Mouse (Mus musculus) MEL-GATA-1-ER (cell line): ENCODE results near the gene Dusp22.

Experiments
- DNase-seq: peaks from one replicate; pipeline ENCODE4 v3.0.0-alpha.2; 2012; ENCODE audit warnings: low read depth; ENCODE audit errors: extremely low read depth

Gene Dusp22

GRCm38 (mm10) chr13:30669277-30669676 lies 9.5 kb downstream of the Dusp22 start:
- no peak for DNase-seq

DNA sequence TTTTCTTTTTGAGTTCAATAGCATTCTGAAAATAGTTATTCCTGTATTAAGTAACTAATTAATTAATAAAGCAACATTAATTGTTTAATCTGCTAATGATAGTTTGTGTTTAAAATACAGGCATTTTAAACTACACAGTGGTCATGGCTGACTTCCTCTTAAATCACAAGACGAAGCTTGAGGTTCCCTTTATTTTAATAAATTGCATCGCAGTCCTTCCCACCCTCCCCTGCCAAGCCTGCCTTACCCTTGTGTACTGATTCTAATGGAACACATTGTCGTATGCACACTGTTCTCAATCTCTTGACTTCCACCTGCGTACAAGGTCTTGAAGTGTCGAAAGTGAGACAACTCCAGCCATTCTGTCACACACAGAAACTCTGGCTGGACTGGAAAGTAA lies 14.1 kb downstream of the Dusp22 start:
- DNase-seq = no peak

DNA sequence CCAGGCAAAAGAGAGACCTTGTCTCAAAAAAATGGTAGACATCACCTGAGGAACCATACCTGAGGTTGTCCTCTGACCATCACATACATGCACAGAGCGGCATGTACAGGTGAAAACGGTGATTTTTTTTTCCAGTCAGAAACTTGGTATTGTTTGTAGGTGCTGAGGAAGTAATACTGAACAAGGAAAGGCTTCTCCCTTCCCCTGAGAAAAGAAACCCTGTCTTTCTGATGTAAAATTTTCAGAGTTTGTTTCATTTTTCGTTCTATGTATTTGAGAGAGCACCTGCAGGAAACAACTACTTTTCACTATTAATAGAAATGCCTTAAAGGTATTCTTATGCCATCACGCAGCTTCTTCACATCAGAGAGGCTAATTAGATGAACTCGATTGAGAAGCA lies 19.0 kb downstream of the Dusp22 start:
- no peak for DNase-seq

DNA sequence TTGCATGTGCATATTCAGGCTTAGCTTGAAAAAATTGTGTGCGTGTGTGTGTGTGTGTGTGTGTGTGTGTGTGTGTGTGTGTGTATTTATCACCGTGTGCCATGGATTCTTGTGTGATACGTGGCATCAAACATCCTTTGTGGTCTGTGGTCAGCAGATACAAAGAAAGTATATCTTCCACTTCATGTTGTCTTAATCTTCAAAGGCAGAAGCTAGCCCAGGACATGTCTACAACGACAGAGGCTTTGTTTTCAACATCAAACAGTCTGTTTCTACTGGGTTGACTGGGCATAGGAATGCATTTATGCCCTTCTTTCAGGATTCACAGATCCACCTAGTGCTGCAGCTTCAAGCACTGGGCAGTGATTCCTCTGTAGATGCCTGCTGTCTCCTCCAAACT lies 22.1 kb downstream of the Dusp22 start:
- DNase-seq = no peak

GRCm38 (mm10) chr13:30682328-30682727 lies 22.5 kb downstream of the Dusp22 start:
- no peak for DNase-seq

DNA sequence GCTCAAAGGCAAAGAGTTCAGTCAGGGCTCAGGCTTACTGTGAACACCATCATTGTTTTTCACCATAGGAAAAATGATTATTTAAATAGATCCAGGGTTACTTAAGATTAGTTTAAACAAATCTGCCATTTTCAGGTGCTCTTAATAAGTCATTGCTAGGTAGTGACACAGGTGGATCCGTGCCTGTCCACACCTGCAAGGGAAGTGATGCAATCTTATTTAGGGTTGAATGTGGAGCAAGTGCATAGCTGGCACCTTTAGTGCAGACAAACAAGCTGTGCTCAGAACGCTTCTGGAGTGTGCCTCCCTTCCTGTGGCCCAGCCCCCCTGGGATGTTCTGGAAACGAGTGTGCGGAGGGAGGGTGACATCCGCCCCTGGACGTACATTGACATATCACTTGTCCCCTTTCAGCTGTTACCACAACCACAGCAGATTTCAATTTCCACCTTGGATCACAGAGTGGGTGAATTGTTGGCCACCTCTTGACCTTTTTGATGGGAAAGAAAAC lies 24.9 kb downstream of the Dusp22 start:
- DNase-seq = no peak

- DNase-seq = no peak
Measured at GRCm38 (mm10) chr13:30685957-30686356, 26.2 kb downstream of the Dusp22 start.

GRCm38 (mm10) chr13:30688035-30688616 lies 28.3 kb downstream of the Dusp22 start:
- no peak for DNase-seq

GRCm38 (mm10) chr13:30689475-30689874 lies 29.7 kb downstream of the Dusp22 start:
- DNase-seq = no peak

DNA sequence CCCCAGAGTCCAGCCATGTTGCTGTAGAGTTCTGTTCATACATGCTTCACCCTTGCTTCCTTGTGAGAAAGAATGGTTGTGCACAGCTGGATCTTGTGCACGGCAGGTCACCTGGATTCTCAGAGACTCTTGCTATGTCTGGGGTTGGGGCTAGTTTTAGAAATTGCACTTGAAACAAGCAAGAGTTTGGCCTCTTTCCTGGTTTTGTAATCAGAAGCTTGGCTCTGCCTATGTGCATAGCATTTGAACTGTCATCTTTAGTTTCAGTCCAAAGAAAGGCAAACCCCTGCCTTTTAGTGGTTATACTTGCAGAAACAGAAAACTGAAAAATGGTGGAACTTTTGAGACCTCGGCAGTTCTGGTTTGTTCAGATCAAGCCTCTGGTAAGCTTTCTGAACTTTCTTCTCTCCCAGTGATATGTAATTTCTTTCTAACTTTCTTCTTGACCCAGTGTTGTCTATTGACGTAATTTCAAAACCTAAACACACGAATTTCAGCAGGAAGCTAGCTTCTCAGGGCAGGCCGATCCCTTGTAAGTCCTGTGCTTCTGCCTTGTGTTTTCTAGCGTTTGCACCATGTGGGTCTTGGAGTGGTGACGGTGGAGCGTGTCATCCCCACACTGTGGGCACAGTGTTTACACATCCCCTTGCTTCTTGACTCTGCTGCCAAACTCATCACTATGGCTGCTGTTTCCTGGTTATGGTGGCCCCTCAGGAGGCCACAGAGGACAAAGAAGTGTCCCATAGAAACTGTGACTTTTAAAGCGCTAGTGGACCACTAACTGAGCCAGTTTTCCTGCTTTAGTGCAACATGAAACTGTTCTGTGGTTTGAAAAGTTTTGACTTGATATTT lies 31.9 kb downstream of the Dusp22 start:
- no peak for DNase-seq

GRCm38 (mm10) chr13:30692644-30693385 lies 33.0 kb downstream of the Dusp22 start:
- no peak for DNase-seq

DNA sequence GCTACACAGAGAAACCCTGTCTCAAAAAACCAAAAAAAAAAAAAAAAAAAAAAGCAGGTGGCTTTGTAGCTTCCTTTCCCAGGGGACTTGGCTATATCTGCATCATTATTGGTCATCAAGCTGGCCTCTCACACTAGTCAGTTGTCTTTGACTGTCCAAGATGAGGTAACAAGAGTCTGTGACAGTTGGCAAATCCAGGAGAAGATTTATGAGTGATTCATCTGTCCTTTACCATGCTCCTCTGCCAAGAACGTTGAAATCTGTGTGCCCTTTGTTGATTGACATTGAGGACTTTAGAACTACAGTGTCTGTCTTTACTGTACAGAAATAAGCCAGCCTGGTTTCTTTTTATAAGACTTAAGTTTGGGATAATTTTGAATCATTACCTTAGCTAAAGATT lies 35.4 kb downstream of the Dusp22 start:
- no peak for DNase-seq

- DNase-seq = no peak
Measured at GRCm38 (mm10) chr13:30695890-30696289, 36.1 kb downstream of the Dusp22 start.

DNA sequence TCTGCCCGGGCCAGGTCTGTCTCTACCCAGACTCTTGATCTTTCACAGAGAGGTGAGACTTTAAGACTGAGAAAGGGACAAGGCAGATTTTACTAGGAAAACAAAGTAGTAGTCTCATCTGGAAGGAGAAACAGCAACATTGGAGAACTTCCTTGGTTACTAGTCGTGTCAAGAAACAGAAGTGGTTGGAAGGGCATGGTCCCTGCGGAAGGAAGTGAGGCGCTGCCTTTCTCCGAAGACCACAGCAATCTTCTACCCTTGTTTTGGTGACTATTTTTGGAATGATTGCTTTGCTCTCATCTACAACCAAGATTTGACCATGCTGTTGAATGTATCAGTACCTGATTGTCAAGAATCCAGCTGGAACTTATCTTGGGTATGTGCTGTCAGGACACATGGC lies 38.1 kb downstream of the Dusp22 start:
- no peak for DNase-seq

DNA sequence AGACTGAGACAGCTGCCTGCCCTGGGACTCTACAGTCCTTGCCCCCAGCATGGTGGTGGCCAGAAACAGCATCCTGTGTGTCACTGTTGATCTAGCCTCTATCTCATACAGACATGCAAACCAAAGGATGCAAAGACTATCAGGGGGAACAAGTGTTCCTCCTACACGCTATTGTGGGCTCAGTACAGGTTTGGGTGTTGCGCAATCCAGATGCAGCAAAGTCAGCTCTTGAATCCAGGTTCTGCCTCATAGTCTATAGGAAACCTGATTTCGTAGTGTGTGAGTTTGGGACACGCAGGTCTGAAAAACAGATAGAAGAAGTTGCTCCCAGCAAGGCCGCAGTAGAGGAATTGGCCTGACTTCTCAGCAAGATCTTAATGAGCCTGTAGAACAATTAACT lies 42.9 kb downstream of the Dusp22 start:
- DNase-seq = no peak

DNA sequence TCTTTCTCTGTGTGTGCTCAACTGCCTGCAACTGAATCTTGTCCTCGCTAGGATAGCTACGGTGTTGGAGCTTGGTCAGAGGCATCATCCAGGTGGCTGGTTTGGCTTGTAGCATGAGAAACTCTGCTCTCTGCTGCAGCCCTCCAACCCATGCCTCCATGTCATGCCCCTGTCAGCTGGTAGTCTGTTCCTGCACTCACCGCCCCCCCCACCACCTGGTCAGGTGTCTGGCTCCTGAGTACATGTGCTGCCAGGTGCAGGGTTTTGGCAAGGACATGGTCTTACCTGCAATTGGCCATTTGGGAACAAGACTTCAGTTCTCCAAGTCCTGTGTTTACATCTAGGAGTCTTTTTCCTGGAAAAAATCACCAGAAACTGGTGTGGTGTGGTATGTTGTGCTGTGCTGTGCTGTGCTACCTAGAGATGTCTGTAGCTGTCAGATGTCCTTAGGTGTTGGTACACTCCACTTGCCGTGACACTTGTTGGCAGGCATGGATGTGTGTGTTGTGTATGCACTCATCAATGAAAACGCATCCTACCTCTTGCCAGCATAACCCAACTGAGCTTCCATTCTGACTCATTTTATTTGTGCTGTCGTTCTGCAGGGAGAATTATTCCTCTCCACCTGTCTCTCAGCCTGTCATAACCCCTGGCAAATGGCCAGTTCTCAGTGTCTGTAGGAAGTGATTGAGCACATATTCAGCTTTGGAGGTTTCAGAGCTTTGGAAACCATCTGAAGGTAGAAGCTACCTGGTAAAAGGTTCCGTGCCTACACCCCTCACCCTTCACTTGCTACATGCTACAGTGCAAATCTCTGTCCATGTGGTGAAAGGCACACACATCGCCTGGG lies 44.7 kb downstream of the Dusp22 start:
- no peak for DNase-seq

GRCm38 (mm10) chr13:30711066-30711465 lies 51.3 kb downstream of the Dusp22 start:
- DNase-seq = no peak

GRCm38 (mm10) chr13:30711711-30712110 lies 51.9 kb downstream of the Dusp22 start:
- DNase-seq = no peak

DNA sequence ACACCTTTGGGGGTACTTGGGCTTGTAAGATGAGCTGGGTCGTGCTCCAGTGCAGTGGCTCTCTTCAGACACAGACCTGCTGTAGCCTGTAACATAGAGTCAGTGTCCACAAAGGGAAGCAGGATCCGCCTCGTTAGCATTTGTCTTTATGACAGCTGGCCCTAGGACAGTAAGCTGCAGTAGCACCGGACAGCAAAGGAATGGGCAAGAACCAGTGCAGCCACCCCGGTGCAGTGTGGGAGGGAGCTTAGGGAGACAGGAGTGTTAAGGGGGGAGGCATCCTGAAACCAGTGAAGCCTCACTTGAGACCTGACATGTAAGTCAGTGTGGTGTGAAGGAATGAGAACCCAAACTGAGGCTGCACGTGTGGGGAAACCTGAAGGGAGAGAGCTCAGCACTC lies 52.5 kb downstream of the Dusp22 start:
- no peak for DNase-seq

- no peak for DNase-seq
Measured at GRCm38 (mm10) chr13:30713621-30714020, 53.8 kb downstream of the Dusp22 start.

- no peak for DNase-seq
Measured at GRCm38 (mm10) chr13:30714552-30714951, 54.8 kb downstream of the Dusp22 start.
